Mouse (Mus musculus): ENCODE measurements around the gene Pnrc2. TPM values are rescaled to one million over a fixed set of nuclear protein-coding genes. Genes with fewer than 3 reads are reported as not detected.
A peak's percentile ranks its signal among the peaks of the same experiment; 100 is the strongest.

The Pnrc2 gene
- polyA plus RNA-seq, 1 experiment from 2014 or later = 171 TPM

DNA sequence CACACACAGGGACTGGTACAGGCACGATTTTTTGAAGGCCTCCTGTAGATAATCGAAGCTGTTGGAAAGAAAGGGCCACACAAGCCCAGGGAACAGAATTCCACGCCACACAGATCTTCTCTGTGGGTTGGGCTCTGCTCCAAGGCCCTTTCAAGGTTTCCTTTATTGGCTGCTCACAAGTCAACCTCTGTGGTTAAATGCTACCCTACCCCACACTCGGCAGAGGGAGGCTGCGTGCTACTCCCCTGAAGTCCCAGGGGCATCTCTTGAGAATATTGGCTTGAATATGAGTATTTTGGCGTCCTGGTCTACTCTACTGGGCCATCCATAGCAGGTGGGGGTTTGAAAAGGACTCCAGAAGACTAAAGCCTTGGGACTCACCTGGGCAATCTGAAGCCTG, 22.5 kb upstream of the Pnrc2 start:
- no peak overlapping the region for H3K4me2 ChIP-seq (ENCODE audit: low read depth, low read length)
- H3K4me1 ChIP-seq (ENCODE audit: control insufficient read depth, insufficient read depth, low read length) = peaks cover 10% of the 10 kb centered on the region; the same call in 1 of the 2 replicates
- H3K27me3 ChIP-seq (replicated peaks; ENCODE audit: control insufficient read depth, insufficient read depth, low read length) = no peaks in the 10 kb centered on the region
- no peak overlapping the region for H3K27ac ChIP-seq (ENCODE audit: low read length)
- no peak overlapping the region for H3K4me3 ChIP-seq (ENCODE audit: low read length)
- H3K9ac ChIP-seq (ENCODE audit: low read depth, low read length) = no peak overlapping the region
- WGBS = 79% methylated on average over 6 of the region's 6 CpGs
- no peak for ATAC-seq
- no peaks in the 10 kb centered on the region for H3K9me3 ChIP-seq (ENCODE audit: control insufficient read depth, low read length)
- H3K36me3 ChIP-seq (ENCODE audit: control insufficient read depth, insufficient read depth, low read length) = no peaks in the 10 kb centered on the region

DNA sequence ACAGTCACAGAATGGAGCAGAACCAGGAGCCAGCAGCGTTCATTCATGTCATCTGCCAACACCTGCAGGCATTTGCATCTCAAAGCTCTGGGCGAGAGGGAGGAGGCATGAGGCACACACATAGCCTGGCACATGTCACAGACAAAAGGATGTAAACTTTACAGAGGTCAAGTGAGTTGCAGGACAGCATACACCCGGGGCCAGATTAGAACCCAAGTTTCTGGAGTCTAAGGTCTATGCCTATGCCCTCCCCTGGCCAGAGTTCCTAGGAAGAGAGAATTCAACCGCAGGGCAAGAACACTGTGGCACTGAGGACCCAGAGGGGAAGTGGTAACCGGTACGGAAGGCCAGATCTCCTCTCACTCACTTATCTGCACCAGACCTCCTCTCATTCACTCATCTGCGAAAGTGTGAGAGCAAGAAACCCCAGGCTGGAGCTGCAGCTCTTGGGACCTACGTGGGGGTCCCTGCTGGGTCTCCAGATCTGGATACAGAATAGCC, 21.5 kb upstream of the Pnrc2 start, which contains the start of gene Cnr2:
Cnr2 (plus strand) TSS at position 324 of the 501 bp plus-strand sequence.
- Histone ChIP-seq H3K4me1 (ENCODE audit: control insufficient read depth, insufficient read depth, low read length) (peaks cover 10% of the 10 kb centered on the region; the same call in 1 of the 2 replicates), H3K4me3 (ENCODE audit: low read length) (no peak within 1 kb of the TSS), H3K9me3 (ENCODE audit: control insufficient read depth, low read length) (no peaks in the 10 kb centered on the region), H3K9ac (ENCODE audit: low read depth, low read length) (no peak within 1 kb of the TSS), H3K27ac (ENCODE audit: low read length) (no peak within 1 kb of the TSS), H3K4me2 (ENCODE audit: low read depth, low read length) (no peak within 1 kb of the TSS), H3K27me3 (replicated peaks; ENCODE audit: control insufficient read depth, insufficient read depth, low read length) (no peaks in the 10 kb centered on the region), H3K36me3 (ENCODE audit: control insufficient read depth, insufficient read depth, low read length) (no peaks in the 10 kb centered on the region)
- 52% methylated on average over 8 of the region's 8 CpGs for WGBS
- no peak for ATAC-seq

DNA sequence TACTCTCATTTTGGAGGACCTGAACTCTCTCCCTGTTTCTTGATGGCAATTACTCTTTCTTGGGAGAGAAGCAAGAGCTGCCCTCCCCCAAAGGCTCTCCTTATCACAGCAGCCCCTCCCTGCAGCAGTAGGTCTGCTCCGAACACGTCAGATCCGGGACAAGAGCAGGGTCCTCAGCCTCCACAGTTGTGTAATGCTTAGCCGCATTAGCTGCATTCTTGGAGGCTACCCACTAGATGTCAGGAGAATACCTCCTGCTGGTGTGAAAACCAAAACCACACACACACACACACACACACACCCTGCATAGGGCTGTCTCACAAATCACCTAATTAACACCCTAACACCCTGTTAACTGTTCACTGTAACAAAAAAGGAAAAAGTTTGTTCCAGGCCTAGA, 19.2 kb upstream of the Pnrc2 start:
- peak; percentile 38; the same call in 1 of the 2 replicates for ATAC-seq
- H3K9me3 ChIP-seq (ENCODE audit: control insufficient read depth, low read length) = no peaks in the 10 kb centered on the region
- H3K4me1 ChIP-seq (ENCODE audit: control insufficient read depth, insufficient read depth, low read length) = 0 out of 2 replicates have a peak, but pooled peaks cover 4% of the 10 kb centered on the region
- no peak overlapping the region for H3K9ac ChIP-seq (ENCODE audit: low read depth, low read length)
- H3K4me3 ChIP-seq (ENCODE audit: low read length) = no peak overlapping the region
- no peak overlapping the region for H3K4me2 ChIP-seq (ENCODE audit: low read depth, low read length)
- H3K27ac ChIP-seq (ENCODE audit: low read length) = no peak overlapping the region
- no peaks in the 10 kb centered on the region for H3K36me3 ChIP-seq (ENCODE audit: control insufficient read depth, insufficient read depth, low read length)
- H3K27me3 ChIP-seq (replicated peaks; ENCODE audit: control insufficient read depth, insufficient read depth, low read length) = no peaks in the 10 kb centered on the region
- WGBS = 56% methylated on average over 4 of the region's 4 CpGs

- Histone ChIP-seq H3K4me2 (ENCODE audit: low read depth, low read length) (no peak overlapping the region), H3K9ac (ENCODE audit: low read depth, low read length) (no peak overlapping the region), H3K27ac (ENCODE audit: low read length) (no peak overlapping the region), H3K27me3 (replicated peaks; ENCODE audit: control insufficient read depth, insufficient read depth, low read length) (no peaks in the 10 kb centered on the region), H3K9me3 (ENCODE audit: control insufficient read depth, low read length) (no peaks in the 10 kb centered on the region), H3K36me3 (ENCODE audit: control insufficient read depth, insufficient read depth, low read length) (no peaks in the 10 kb centered on the region), H3K4me1 (ENCODE audit: control insufficient read depth, insufficient read depth, low read length) (0 out of 2 replicates have a peak, but pooled peaks cover 4% of the 10 kb centered on the region), H3K4me3 (ENCODE audit: low read length) (no peak overlapping the region)
- 95% methylated on average over 2 of the region's 2 CpGs for WGBS
- no peak for ATAC-seq
Measured at GRCm38 (mm10) chr4:135891539-135891938, 17.9 kb upstream of the Pnrc2 start.

DNA sequence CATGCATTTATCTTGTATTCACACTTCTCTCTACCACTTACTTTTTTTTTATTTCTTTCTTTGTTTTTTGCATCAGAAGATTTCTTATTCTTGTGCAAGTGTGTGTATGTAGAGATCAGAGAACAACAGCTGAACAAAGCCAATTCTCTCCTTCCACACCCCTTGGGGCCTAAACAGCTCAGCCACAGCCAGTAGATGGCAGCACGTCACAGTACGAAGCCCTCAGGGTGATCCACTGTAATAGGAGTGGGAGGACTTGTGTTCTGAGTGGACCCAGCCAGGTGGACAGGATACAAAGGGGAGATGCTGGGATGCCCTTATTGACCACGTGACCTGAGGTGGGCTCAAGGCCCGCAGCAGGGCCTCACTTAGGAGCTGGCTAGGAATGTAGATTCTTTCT, 16.2 kb upstream of the Pnrc2 start:
- H3K9me3 ChIP-seq (ENCODE audit: control insufficient read depth, low read length) = no peaks in the 10 kb centered on the region
- no peaks in the 10 kb centered on the region for H3K27me3 ChIP-seq (replicated peaks; ENCODE audit: control insufficient read depth, insufficient read depth, low read length)
- no peak overlapping the region for H3K4me2 ChIP-seq (ENCODE audit: low read depth, low read length)
- WGBS = 5% methylated on average over 4 of the region's 4 CpGs
- 0 out of 2 replicates have a peak, but pooled peaks cover 4% of the 10 kb centered on the region for H3K4me1 ChIP-seq (ENCODE audit: control insufficient read depth, insufficient read depth, low read length)
- ATAC-seq = peak; percentile 84
- no peaks in the 10 kb centered on the region for H3K36me3 ChIP-seq (ENCODE audit: control insufficient read depth, insufficient read depth, low read length)
- no peak overlapping the region for H3K27ac ChIP-seq (ENCODE audit: low read length)
- no peak overlapping the region for H3K9ac ChIP-seq (ENCODE audit: low read depth, low read length)
- H3K4me3 ChIP-seq (ENCODE audit: low read length) = no peak overlapping the region

- no peak overlapping the region for H3K9ac ChIP-seq (ENCODE audit: low read depth, low read length)
- 0 out of 2 replicates have a peak, but pooled peaks have one; percentile 10 for ATAC-seq
- H3K4me1 ChIP-seq (ENCODE audit: control insufficient read depth, insufficient read depth, low read length) = 0 out of 2 replicates have a peak, but pooled peaks cover 4% of the 10 kb centered on the region
- H3K4me3 ChIP-seq (ENCODE audit: low read length) = no peak overlapping the region
- no peaks in the 10 kb centered on the region for H3K9me3 ChIP-seq (ENCODE audit: control insufficient read depth, low read length)
- WGBS = 77% methylated on average over 7 of the region's 7 CpGs
- H3K27ac ChIP-seq (ENCODE audit: low read length) = no peak overlapping the region
- H3K4me2 ChIP-seq (ENCODE audit: low read depth, low read length) = no peak overlapping the region
- H3K27me3 ChIP-seq (replicated peaks; ENCODE audit: control insufficient read depth, insufficient read depth, low read length) = no peaks in the 10 kb centered on the region
- H3K36me3 ChIP-seq (ENCODE audit: control insufficient read depth, insufficient read depth, low read length) = no peaks in the 10 kb centered on the region
Measured at GRCm38 (mm10) chr4:135889146-135889883, 15.7 kb upstream of the Pnrc2 start.

DNA sequence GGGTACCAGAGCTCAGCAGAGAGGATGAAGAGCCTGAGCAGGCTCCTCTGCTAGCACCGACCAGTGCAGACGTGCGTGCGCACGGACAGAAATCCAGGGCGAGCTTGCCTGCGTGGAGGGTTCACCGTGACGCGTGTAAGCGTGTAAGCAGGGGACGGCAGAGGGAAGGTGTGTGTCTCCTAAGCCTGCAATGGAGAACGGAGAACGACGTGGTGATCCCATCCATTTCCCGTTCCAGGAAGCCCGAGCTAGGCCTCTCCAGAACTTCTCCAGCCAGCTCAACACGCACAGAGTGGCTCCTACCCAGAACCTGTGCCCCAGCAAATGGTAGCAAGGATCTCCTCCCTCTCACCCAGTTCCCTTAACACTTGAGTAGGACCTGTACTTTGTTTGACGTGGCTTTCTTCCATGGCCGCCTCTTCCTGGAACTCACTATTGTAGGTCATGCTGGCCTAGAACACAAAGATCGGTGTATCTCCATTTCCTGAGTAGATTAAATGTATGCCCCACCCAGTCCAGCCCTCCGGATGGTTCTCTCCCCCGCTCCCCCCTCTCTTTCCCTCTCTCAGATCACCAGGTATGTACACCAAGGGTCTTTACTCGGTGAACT, 14.9 kb upstream of the Pnrc2 start:
- no peak for ATAC-seq
- 85% methylated on average over 24 of the region's 24 CpGs for WGBS
- H3K27ac ChIP-seq (ENCODE audit: low read length) = no peak overlapping the region

DNA sequence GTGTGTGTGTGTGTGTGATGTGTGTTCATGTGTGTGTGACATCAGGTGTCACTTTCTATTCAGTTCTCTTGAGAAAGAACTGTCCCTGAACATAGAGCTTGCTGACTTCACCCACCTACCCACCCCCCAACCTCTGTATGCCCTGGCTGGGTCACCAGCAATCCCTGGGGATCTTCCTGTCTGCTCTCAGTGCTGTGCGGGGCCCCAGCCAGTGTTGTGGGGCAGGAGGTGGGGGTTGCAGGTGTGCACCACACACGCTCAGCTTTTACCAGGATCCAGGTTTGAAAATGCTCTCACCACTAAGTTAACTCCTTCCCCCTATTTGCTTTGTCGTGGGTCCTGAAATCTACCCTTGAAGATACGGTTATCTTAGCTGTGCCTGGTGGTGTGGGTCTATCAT, 12.5 kb upstream of the Pnrc2 start:
- Histone ChIP-seq H3K9ac (ENCODE audit: low read depth, low read length) (no peak overlapping the region), H3K27me3 (replicated peaks; ENCODE audit: control insufficient read depth, insufficient read depth, low read length) (no peaks in the 10 kb centered on the region), H3K4me3 (ENCODE audit: low read length) (no peak overlapping the region), H3K4me2 (ENCODE audit: low read depth, low read length) (no peak overlapping the region), H3K9me3 (ENCODE audit: control insufficient read depth, low read length) (no peaks in the 10 kb centered on the region), H3K36me3 (ENCODE audit: control insufficient read depth, insufficient read depth, low read length) (no peaks in the 10 kb centered on the region), H3K27ac (ENCODE audit: low read length) (no peak overlapping the region), H3K4me1 (ENCODE audit: control insufficient read depth, insufficient read depth, low read length) (no peaks in the 10 kb centered on the region)
- whole genome bisulfite sequencing = 92% methylated on average over 4 of the region's 4 CpGs
- no peak for ATAC-seq

More for the DNA sequence above, 14.9 kb upstream of the Pnrc2 start:
- H3K4me2 ChIP-seq (ENCODE audit: low read depth, low read length) = no peak overlapping the region
- H3K4me3 ChIP-seq (ENCODE audit: low read length) = no peak overlapping the region
- H3K9me3 ChIP-seq (ENCODE audit: control insufficient read depth, low read length) = no peaks in the 10 kb centered on the region
- no peaks in the 10 kb centered on the region for H3K27me3 ChIP-seq (replicated peaks; ENCODE audit: control insufficient read depth, insufficient read depth, low read length)
- 0 out of 2 replicates have a peak, but pooled peaks cover 4% of the 10 kb centered on the region for H3K4me1 ChIP-seq (ENCODE audit: control insufficient read depth, insufficient read depth, low read length)
- H3K9ac ChIP-seq (ENCODE audit: low read depth, low read length) = no peak overlapping the region
- H3K36me3 ChIP-seq (ENCODE audit: control insufficient read depth, insufficient read depth, low read length) = no peaks in the 10 kb centered on the region

DNA sequence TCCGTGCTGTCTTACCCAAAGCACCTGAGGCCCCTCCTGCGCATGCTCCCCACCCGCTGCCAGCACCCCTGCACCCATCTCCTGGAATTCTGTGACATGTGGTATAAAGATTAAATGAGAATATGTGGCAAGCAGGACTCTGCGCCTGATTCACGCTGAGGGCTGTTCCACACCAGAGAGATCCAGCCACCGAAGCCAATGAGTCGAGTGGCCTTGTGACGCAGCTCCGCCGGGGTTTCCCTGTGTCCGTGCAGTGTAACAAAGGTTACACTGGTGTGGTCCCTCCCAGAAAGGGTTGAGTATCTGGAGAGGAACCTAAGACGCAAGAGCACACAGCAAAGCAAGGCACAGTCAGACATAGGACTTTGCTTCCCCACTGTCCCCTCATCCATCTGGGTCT, 12.0 kb upstream of the Pnrc2 start:
- WGBS = 88% methylated on average over 12 of the region's 12 CpGs
- H3K27ac ChIP-seq (ENCODE audit: low read length) = no peak overlapping the region
- H3K9ac ChIP-seq (ENCODE audit: low read depth, low read length) = no peak overlapping the region
- H3K4me3 ChIP-seq (ENCODE audit: low read length) = no peak overlapping the region
- ATAC-seq = no peak
- H3K4me2 ChIP-seq (ENCODE audit: low read depth, low read length) = no peak overlapping the region
- no peaks in the 10 kb centered on the region for H3K9me3 ChIP-seq (ENCODE audit: control insufficient read depth, low read length)
- H3K27me3 ChIP-seq (replicated peaks; ENCODE audit: control insufficient read depth, insufficient read depth, low read length) = no peaks in the 10 kb centered on the region
- no peaks in the 10 kb centered on the region for H3K4me1 ChIP-seq (ENCODE audit: control insufficient read depth, insufficient read depth, low read length)
- H3K36me3 ChIP-seq (ENCODE audit: control insufficient read depth, insufficient read depth, low read length) = no peaks in the 10 kb centered on the region
